ENCODE assay signal across 8 mouse cellular contexts in genomic region chr12:84191190-84191589, GRCm38 (mm10). TPM values are rescaled to one million over a fixed set of nuclear protein-coding genes. Genes with fewer than 3 reads are reported as not detected.
DNase-seq lines count a peak whose midpoint lies in the region; ATAC-seq lines count a peak whose summit lies in the region.

No protein-coding gene starts in this region.

- DNase-seq in liver, embryonic 13.5 days: no peak
- DNase-seq in layer of hippocampus, adult 8-10 months (ENCODE audit: low spot score in 2 of 2): no peak
- no peak for DNase-seq in kidney, postnatal 36 days
- no peak for DNase-seq in left cerebral cortex, postnatal 10 days (ENCODE audit: extremely low spot score in 1 of 2, low spot score in 2 of 2)

- intact Hi-C loops in left cerebral cortex, postnatal 10 days (cut with DNase I): no loop called here

- H3K4me2 ChIP-seq in forebrain, embryonic 13.5 days: peak overlapping the region; percentile 93
- peak overlapping the region; percentile 98 for H3K4me2 ChIP-seq in liver, embryonic 13.5 days
- peak overlapping the region; percentile 74 for H3K4me2 ChIP-seq in stomach, embryonic 15.5 days

- no peak for ATAC-seq in megakaryocyte, adult 5-6 weeks (ENCODE audit: poor library complexity, severe bottlenecking)
- no peak for ATAC-seq in forebrain, embryonic 13.5 days
- ATAC-seq in liver, embryonic 13.5 days (ENCODE audit: low read depth): peak; percentile 7; the same call in 1 of the 2 replicates
- ATAC-seq in stomach, embryonic 15.5 days (ENCODE audit: insufficient read depth, low FRiP score, low read depth): no peak

- WGBS in forebrain, embryonic 13.5 days: 59% methylated on average over 7 of the region's 7 CpGs
- 29% methylated on average over 7 of the region's 7 CpGs for WGBS in liver, embryonic 13.5 days (ENCODE audit: insufficient replicate concordance)
- 67% methylated on average over 7 of the region's 7 CpGs for WGBS in stomach, embryonic 15.5 days

- peaks cover 6% of the 10 kb centered on the region for H3K9me3 ChIP-seq in megakaryocyte, embryonic 14.5 days
- no peaks in the 10 kb centered on the region for H3K9me3 ChIP-seq in forebrain, embryonic 13.5 days (replicated peaks)
- H3K9me3 ChIP-seq in liver, embryonic 13.5 days (replicated peaks): no peaks in the 10 kb centered on the region
- H3K9me3 ChIP-seq in stomach, embryonic 15.5 days: no peaks in the 10 kb centered on the region

- H3K4me3 ChIP-seq in megakaryocyte, embryonic 14.5 days (replicated peaks): peak overlapping the region; percentile 96
- peak overlapping the region; percentile 87 for H3K4me3 ChIP-seq in forebrain, embryonic 13.5 days
- H3K4me3 ChIP-seq in liver, embryonic 13.5 days (replicated peaks): peak overlapping the region; percentile 97
- H3K4me3 ChIP-seq in stomach, embryonic 15.5 days (replicated peaks): no peak overlapping the region

- no peaks in the 10 kb centered on the region for H3K27me3 ChIP-seq in megakaryocyte, embryonic 14.5 days (replicated peaks)
- H3K27me3 ChIP-seq in forebrain, embryonic 13.5 days: no peaks in the 10 kb centered on the region
- no peaks in the 10 kb centered on the region for H3K27me3 ChIP-seq in liver, embryonic 13.5 days
- H3K27me3 ChIP-seq in stomach, embryonic 15.5 days (replicated peaks): no peaks in the 10 kb centered on the region

- 0 out of 2 replicates have a peak overlapping the region, but pooled peaks have one; percentile 48 for H3K9ac ChIP-seq in forebrain, embryonic 13.5 days
- peak overlapping the region; percentile 99 for H3K9ac ChIP-seq in liver, embryonic 13.5 days
- no peak overlapping the region for H3K9ac ChIP-seq in stomach, embryonic 15.5 days

- H3K36me3 ChIP-seq in megakaryocyte, embryonic 14.5 days (replicated peaks; ENCODE audit: low read length): peaks cover 51% of the 10 kb centered on the region
- H3K36me3 ChIP-seq in forebrain, embryonic 13.5 days (ENCODE audit: poor library complexity, severe bottlenecking): no peaks in the 10 kb centered on the region
- peaks cover 27% of the 10 kb centered on the region for H3K36me3 ChIP-seq in liver, embryonic 13.5 days
- 0 out of 2 replicates have a peak, but pooled peaks cover 2% of the 10 kb centered on the region for H3K36me3 ChIP-seq in stomach, embryonic 15.5 days

- H3K4me1 ChIP-seq in megakaryocyte, embryonic 14.5 days: peaks cover 85% of the 10 kb centered on the region
- H3K4me1 ChIP-seq in forebrain, embryonic 13.5 days: peaks cover 82% of the 10 kb centered on the region
- peaks cover 85% of the 10 kb centered on the region for H3K4me1 ChIP-seq in liver, embryonic 13.5 days (replicated peaks)
- H3K4me1 ChIP-seq in stomach, embryonic 15.5 days: peaks cover 76% of the 10 kb centered on the region

- no peak overlapping the region for H3K27ac ChIP-seq in forebrain, embryonic 13.5 days
- peak overlapping the region; percentile 98 for H3K27ac ChIP-seq in liver, embryonic 13.5 days
- no peak overlapping the region for H3K27ac ChIP-seq in stomach, embryonic 15.5 days

RNA-seq across cellular contexts. Expression of gene Elmsan1, which starts 27.5 kb away (rescaled TPM):
- polyA plus RNA-seq in megakaryocyte, embryonic 14.5 days (2012; ENCODE audit: insufficient read depth, low replicate concordance): 9.8 and 10.1 TPM in 2 replicates
- 24.6 and 27.0 TPM in 2 replicates for total RNA-seq in megakaryocyte, adult 5-6 weeks (2015)
- total RNA-seq in megakaryocyte, adult 5-6 weeks (2017): 17.0 and 25.0 TPM in 2 replicates
- polyA plus RNA-seq in forebrain, embryonic 13.5 days (2015; fragmentation: Nextera tagmentation; extraction: Ambion mirVana): 5.0 and 5.6 TPM in 2 replicates
- polyA plus RNA-seq in liver, embryonic 13.5 days (2015; fragmentation: Nextera tagmentation; extraction: Ambion mirVana): 3.7 and 4.4 TPM in 2 replicates
- polyA plus RNA-seq in stomach, embryonic 15.5 days (2015; fragmentation: Nextera tagmentation; extraction: Ambion mirVana): 9.9 and 10.5 TPM in 2 replicates
- 10 to 100 TPM; 21.6 to 28.5 (median 26.0) TPM for total RNA-seq in layer of hippocampus, adult 8-10 months (2022)
- total RNA-seq in left cerebral cortex, postnatal 10 days (2021): 10 to 100 TPM; 12.3 to 13.5 TPM

RNA-seq across cellular contexts. Expression of gene Pnma1, which starts 42.9 kb away (rescaled TPM):
- 0.04 TPM in 1 of 2 replicates, not detected in the other for polyA plus RNA-seq in megakaryocyte, embryonic 14.5 days (2012; ENCODE audit: insufficient read depth, low replicate concordance)
- 0.32 and 0.65 TPM in 2 replicates for total RNA-seq in megakaryocyte, adult 5-6 weeks (2015)
- 0.16 and 0.73 TPM in 2 replicates for total RNA-seq in megakaryocyte, adult 5-6 weeks (2017)
- polyA plus RNA-seq in forebrain, embryonic 13.5 days (2015; fragmentation: Nextera tagmentation; extraction: Ambion mirVana): 3.6 and 4.3 TPM in 2 replicates
- polyA plus RNA-seq in liver, embryonic 13.5 days (2015; fragmentation: Nextera tagmentation; extraction: Ambion mirVana): 0.14 TPM in 1 of 2 replicates, not detected in the other
- polyA plus RNA-seq in stomach, embryonic 15.5 days (2015; fragmentation: Nextera tagmentation; extraction: Ambion mirVana): 0.76 and 0.94 TPM in 2 replicates
- 1 to 10 TPM; 3.1 to 3.9 (median 3.6) TPM for total RNA-seq in layer of hippocampus, adult 8-10 months (2022)
- total RNA-seq in left cerebral cortex, postnatal 10 days (2021): 1 to 10 TPM; 7.0 to 8.5 TPM
